Mouse (Mus musculus) urinary bladder, adult 18-20 months (tissue): ENCODE measurements around the gene Mgat4d.
"Not testable (repeated sequence)": the region's sequence is repeated elsewhere in the genome, so short reads cannot be mapped to it uniquely, and the experiment has no call there.

Experiments
- DNase-seq, 2 experiments: peaks; one replicate each; pipeline ENCODE4 v3.0.0; 2022; ENCODE audit warnings: low spot score in 2 of 2, mixed read lengths in 2 of 2

Mgat4d gene

GRCm38 (mm10) chr8:83348263-83348662 lies at the start of gene Mgat4d:
TSS of gene Mgat4d (plus strand) at chr8:83348471.
- no peak for DNase-seq

- no peak for DNase-seq
These were observed 48.1 kb upstream of the Mgat4d start for GRCm38 (mm10) chr8:83300135-83300534.

GRCm38 (mm10) chr8:83304946-83305345 lies 43.3 kb upstream of the Mgat4d start:
- no peak for DNase-seq

GRCm38 (mm10) chr8:83309836-83310235 lies 38.4 kb upstream of the Mgat4d start:
- no peak for DNase-seq

- not testable (repeated sequence) for DNase-seq
These were observed 33.2 kb upstream of the Mgat4d start for GRCm38 (mm10) chr8:83315084-83315483.

GRCm38 (mm10) chr8:83315691-83316090 lies 32.6 kb upstream of the Mgat4d start:
- DNase-seq = no peak

- no peak for DNase-seq
These were observed 27.7 kb upstream of the Mgat4d start for GRCm38 (mm10) chr8:83320543-83320942.

GRCm38 (mm10) chr8:83322374-83322773 lies 25.9 kb upstream of the Mgat4d start:
- DNase-seq = no peak

- no peak for DNase-seq
These were observed 25.2 kb upstream of the Mgat4d start for GRCm38 (mm10) chr8:83323056-83323455.

- no peak for DNase-seq
These were observed 20.4 kb upstream of the Mgat4d start for GRCm38 (mm10) chr8:83327889-83328288.

GRCm38 (mm10) chr8:83331567-83331898 lies 16.7 kb upstream of the Mgat4d start:
- no peak for DNase-seq

- DNase-seq = peak; percentile 90 to 94
These were observed 16.2 kb upstream of the Mgat4d start, which contains the start of gene Elmod2 for GRCm38 (mm10) chr8:83331899-83332697. TSS of gene Elmod2 (minus strand) at chr8:83332486.

- no peak for DNase-seq
These were observed 15.4 kb upstream of the Mgat4d start for GRCm38 (mm10) chr8:83332864-83333263.

GRCm38 (mm10) chr8:83342076-83342475 lies 6.2 kb upstream of the Mgat4d start:
- DNase-seq = no peak

GRCm38 (mm10) chr8:83342693-83343092 lies 5.6 kb upstream of the Mgat4d start:
- no peak for DNase-seq

GRCm38 (mm10) chr8:83351315-83351714 lies 3.0 kb downstream of the Mgat4d start:
- DNase-seq = no peak

GRCm38 (mm10) chr8:83363156-83363769 lies 15.0 kb downstream of the Mgat4d start:
- no peak for DNase-seq

GRCm38 (mm10) chr8:83377231-83377630 lies 29.0 kb downstream of the Mgat4d start:
- no peak for DNase-seq

GRCm38 (mm10) chr8:83380141-83380540 lies 31.9 kb downstream of the Mgat4d start:
- no peak for DNase-seq

GRCm38 (mm10) chr8:83381016-83381415 lies 32.7 kb downstream of the Mgat4d start:
- no peak for DNase-seq

GRCm38 (mm10) chr8:83382850-83383249 lies 34.6 kb downstream of the Mgat4d start:
- DNase-seq = no peak

- peak in 1 of 2 experiments; percentile 8 for DNase-seq
These were observed 41.2 kb downstream of the Mgat4d start, which contains the start of gene Clgn for GRCm38 (mm10) chr8:83389316-83390005. TSS of gene Clgn (plus strand) at chr8:83389867.
